Mouse (Mus musculus): ENCODE data around the gene Map3k21. TPM values are rescaled to one million over a fixed set of nuclear protein-coding genes. Genes with fewer than 3 reads are reported as not detected.

Gene Map3k21
- polyA plus RNA-seq, 1 experiment from 2014 or later, result 0.27 TPM

DNA sequence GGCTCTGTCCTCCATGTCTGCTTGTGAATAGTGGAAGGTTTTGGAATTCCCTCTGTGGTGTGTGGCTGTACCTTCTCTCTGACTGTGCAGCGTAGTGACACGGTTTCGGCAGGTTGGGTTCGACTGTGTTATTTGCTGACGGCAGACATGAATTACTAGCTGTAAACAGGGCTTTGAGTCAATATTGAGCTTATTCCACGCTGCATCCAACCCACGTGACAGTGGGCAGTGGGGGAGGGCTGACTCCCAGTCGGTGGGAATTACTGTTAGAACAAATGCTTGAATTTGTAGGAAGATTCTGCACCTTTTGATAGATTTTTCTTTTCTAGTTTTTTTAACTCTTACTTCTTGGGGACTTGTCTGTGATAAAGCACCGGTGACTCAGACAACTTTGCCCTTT, 4.1 kb downstream of the Map3k21 start:
- H3K27me3 ChIP-seq, result peaks cover 46% of the 10 kb centered on the region
- ATAC-seq (ENCODE audit: insufficient number of reproducible peaks, low FRiP score, low TSS enrichment, low read depth), result no peak
- peaks cover 19% of the 10 kb centered on the region for H3K4me1 ChIP-seq
- no peak overlapping the region for H3K4me2 ChIP-seq (replicated peaks)
- no peak overlapping the region for H3K27ac ChIP-seq (replicated peaks)
- H3K4me3 ChIP-seq (replicated peaks), result no peak overlapping the region
- no peak overlapping the region for H3K9ac ChIP-seq
- H3K36me3 ChIP-seq, result no peaks in the 10 kb centered on the region
- 79% methylated on average over 9 of the region's 9 CpGs for WGBS
- no peaks in the 10 kb centered on the region for H3K9me3 ChIP-seq (replicated peaks)

DNA sequence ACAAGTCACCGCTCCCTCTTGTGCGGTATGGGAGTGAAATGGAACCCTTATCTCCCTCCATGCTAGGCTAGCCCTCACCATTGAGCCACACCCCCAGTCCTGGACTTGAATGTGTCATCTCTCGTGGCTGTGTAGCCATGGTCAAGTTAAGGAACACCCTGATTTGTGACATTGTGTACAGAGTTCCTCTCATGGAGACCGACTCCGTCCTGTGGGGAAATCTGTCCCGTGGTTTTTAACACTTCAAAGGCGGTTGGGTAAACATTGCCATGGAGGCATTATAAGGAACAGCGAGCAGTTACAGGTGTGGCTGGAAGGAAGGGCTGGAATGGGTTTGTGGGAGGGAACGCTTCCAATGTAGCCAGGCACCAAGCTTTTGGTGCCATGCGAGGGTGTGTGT, 6.8 kb downstream of the Map3k21 start:
- H3K4me2 ChIP-seq (replicated peaks), result no peak overlapping the region
- no peak overlapping the region for H3K27ac ChIP-seq (replicated peaks)
- H3K27me3 ChIP-seq, result peaks cover 20% of the 10 kb centered on the region
- no peaks in the 10 kb centered on the region for H3K9me3 ChIP-seq (replicated peaks)
- H3K4me1 ChIP-seq, result peaks cover 6% of the 10 kb centered on the region; the same call in 1 of the 2 replicates
- no peaks in the 10 kb centered on the region for H3K36me3 ChIP-seq
- WGBS, result 64% methylated on average over 10 of the region's 10 CpGs
- H3K4me3 ChIP-seq (replicated peaks), result no peak overlapping the region
- H3K9ac ChIP-seq, result no peak overlapping the region
- ATAC-seq (ENCODE audit: insufficient number of reproducible peaks, low FRiP score, low TSS enrichment, low read depth), result no peak

DNA sequence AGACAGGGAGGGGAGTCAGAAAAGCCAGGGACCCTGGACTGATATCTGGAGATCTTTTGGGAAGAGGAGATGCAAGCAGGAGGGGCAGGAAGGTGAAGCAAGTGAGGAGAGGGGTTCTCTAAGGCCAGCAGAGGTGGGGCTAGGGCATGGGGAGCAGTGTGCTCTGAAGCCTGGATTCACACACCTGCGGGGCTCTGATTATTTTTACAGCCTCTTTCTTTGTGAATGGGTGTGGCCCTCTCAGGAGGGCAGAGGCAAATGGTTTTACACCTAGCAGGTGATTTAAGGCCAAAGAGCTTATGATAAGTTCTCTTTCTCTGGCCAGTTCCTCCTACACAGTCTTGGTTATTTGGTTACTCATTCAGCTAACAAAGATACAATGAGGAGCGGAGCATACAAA, 8.5 kb downstream of the Map3k21 start:
- Histone ChIP-seq H3K4me2 (replicated peaks) (no peak overlapping the region), H3K27me3 (peaks cover 4% of the 10 kb centered on the region), H3K27ac (replicated peaks) (no peak overlapping the region), H3K36me3 (no peaks in the 10 kb centered on the region), H3K9ac (no peak overlapping the region), H3K9me3 (replicated peaks) (no peaks in the 10 kb centered on the region), H3K4me1 (peaks cover 6% of the 10 kb centered on the region; the same call in 1 of the 2 replicates), H3K4me3 (replicated peaks) (no peak overlapping the region)
- WGBS, result 90% methylated on average over 2 of the region's 2 CpGs
- no peak for ATAC-seq (ENCODE audit: insufficient number of reproducible peaks, low FRiP score, low TSS enrichment, low read depth)

DNA sequence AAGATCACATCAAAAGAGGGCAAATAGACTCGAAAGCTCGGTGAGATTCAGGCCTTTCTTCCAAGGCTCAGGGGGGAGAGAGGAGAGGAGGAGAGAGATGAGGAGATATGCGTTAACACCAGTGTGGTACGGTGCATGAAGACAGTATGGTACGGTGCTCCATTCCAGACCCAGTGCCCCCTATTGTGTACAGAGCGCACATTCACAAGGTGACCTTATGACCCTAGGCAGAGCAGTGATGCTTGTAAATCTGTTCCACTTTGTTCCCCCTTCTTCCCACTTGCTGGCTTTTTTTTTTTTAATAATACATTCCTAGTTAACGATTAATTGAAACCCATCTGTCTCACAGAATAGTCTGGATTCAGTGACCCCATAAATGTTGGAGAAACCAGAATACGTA, 9.3 kb downstream of the Map3k21 start:
- H3K27ac ChIP-seq (replicated peaks), result no peak overlapping the region
- no peak overlapping the region for H3K4me3 ChIP-seq (replicated peaks)
- peaks cover 6% of the 10 kb centered on the region; the same call in 1 of the 2 replicates for H3K4me1 ChIP-seq

DNA sequence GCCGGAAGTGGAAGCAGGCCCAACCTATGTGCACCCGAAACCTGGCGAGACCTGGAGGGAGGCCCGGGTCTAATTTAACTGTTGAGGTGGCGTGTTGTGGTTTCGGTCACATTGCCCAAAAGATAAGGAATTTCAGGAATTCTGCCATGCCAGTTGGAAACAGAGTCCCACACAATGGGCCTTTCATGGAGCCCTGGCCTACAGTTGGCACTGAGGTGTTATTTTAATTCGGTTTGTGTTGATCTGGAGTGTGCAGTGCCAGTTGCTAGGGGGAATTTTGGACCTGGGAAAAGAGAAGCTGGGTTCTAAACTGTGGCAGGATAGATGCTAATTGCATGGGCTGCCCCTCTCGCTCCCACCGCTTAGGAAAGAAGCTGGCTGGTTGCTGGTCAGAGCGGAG, 10.0 kb downstream of the Map3k21 start:
- Histone ChIP-seq H3K4me3 (replicated peaks) (no peak overlapping the region), H3K4me1 (peaks cover 6% of the 10 kb centered on the region; the same call in 1 of the 2 replicates), H3K27me3 (peaks cover 4% of the 10 kb centered on the region), H3K27ac (replicated peaks) (no peak overlapping the region), H3K9ac (no peak overlapping the region), H3K9me3 (replicated peaks) (no peaks in the 10 kb centered on the region), H3K36me3 (no peaks in the 10 kb centered on the region), H3K4me2 (replicated peaks) (no peak overlapping the region)
- WGBS, result 65% methylated on average over 10 of the region's 10 CpGs
- no peak for ATAC-seq (ENCODE audit: insufficient number of reproducible peaks, low FRiP score, low TSS enrichment, low read depth)

More for the DNA sequence above, 9.3 kb downstream of the Map3k21 start:
- Histone ChIP-seq H3K9me3 (replicated peaks) (no peaks in the 10 kb centered on the region), H3K36me3 (no peaks in the 10 kb centered on the region), H3K4me2 (replicated peaks) (no peak overlapping the region), H3K9ac (no peak overlapping the region), H3K27me3 (peaks cover 4% of the 10 kb centered on the region)
- ATAC-seq (ENCODE audit: insufficient number of reproducible peaks, low FRiP score, low TSS enrichment, low read depth), result no peak
- WGBS, result 63% methylated on average over 8 of the region's 8 CpGs

DNA sequence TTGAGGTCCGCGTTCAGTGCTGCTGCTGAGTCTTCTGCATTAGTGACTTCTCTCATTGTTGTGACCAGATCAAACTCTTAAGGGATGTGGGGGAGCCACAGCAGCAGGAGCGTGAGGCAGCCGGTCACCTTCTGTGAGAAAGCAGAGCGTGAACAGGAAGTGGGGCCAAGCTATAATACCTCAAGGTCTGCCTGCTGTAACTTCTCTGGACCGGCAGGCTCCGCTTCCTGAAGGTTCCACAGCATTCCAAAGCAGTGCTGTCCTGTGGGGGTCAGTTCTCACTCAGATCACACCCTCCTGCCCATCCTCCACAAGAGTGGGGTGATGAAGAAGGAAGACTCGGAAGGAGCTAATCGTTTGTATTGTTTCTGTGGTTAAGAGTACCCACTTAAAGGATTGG, 10.5 kb downstream of the Map3k21 start:
- no peak for ATAC-seq (ENCODE audit: insufficient number of reproducible peaks, low FRiP score, low TSS enrichment, low read depth)
- Histone ChIP-seq H3K9ac (no peak overlapping the region), H3K4me1 (peaks cover 6% of the 10 kb centered on the region; the same call in 1 of the 2 replicates), H3K36me3 (no peaks in the 10 kb centered on the region), H3K27me3 (peaks cover 4% of the 10 kb centered on the region; the same call in 1 of the 2 replicates), H3K27ac (replicated peaks) (no peak overlapping the region), H3K4me3 (replicated peaks) (no peak overlapping the region), H3K9me3 (replicated peaks) (no peaks in the 10 kb centered on the region), H3K4me2 (replicated peaks) (no peak overlapping the region)
- WGBS, result 66% methylated on average over 9 of the region's 9 CpGs

DNA sequence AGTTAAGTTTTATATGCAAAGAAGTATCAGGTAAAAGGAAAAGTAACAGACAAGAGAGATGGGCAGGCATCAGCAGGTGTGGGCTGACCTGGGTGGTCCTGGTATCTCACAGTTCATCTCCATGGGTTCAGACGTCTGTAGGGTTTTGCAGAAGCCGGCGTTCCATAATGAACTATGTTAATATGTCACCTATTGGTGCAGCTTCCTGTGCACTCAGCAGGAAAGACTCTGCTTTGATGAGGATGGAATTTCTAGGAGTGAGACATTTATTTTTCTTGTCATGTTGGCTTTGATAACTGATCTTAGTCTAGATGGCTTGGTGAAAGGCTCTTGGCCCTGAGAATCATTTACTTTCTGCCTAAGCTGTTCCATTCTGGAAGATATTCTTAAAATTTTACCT, 12.1 kb downstream of the Map3k21 start:
- WGBS, result 64% methylated on average over 3 of the region's 3 CpGs

DNA sequence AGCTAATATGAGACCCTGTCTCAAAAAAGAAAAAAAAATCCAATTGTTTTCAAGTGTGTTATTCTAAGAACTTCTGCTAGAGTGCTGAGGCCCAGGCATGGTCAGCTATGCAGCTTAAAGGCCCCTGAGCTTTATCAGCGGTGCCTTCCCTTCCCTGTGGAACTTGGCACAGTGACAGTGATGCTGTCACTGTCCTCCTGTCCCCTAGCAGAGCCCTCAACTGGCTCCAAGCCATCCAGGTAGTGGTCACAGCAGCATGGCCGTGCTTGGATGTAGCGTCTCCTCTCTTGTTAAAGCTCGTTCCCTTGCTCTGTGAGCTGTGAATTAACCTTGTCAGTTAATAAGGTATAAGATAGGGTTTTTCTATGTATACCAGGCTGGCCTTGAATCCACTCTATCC, 16.4 kb downstream of the Map3k21 start:
- no peak overlapping the region for H3K4me3 ChIP-seq (replicated peaks)
- no peaks in the 10 kb centered on the region for H3K9me3 ChIP-seq (replicated peaks)
- no peaks in the 10 kb centered on the region for H3K4me1 ChIP-seq
- no peaks in the 10 kb centered on the region for H3K27me3 ChIP-seq
- ATAC-seq (ENCODE audit: insufficient number of reproducible peaks, low FRiP score, low TSS enrichment, low read depth), result no peak
- no peaks in the 10 kb centered on the region for H3K36me3 ChIP-seq
- no peak overlapping the region for H3K27ac ChIP-seq (replicated peaks)
- H3K4me2 ChIP-seq (replicated peaks), result no peak overlapping the region
- 79% methylated on average over 4 of the region's 4 CpGs for WGBS
- H3K9ac ChIP-seq, result no peak overlapping the region

More for the DNA sequence above, 12.1 kb downstream of the Map3k21 start:
- ATAC-seq (ENCODE audit: insufficient number of reproducible peaks, low FRiP score, low TSS enrichment, low read depth), result no peak
- Histone ChIP-seq H3K4me1 (peaks cover 6% of the 10 kb centered on the region; the same call in 1 of the 2 replicates), H3K9me3 (replicated peaks) (no peaks in the 10 kb centered on the region), H3K4me3 (replicated peaks) (no peak overlapping the region), H3K9ac (no peak overlapping the region), H3K27ac (replicated peaks) (no peak overlapping the region), H3K27me3 (no peaks in the 10 kb centered on the region), H3K4me2 (replicated peaks) (no peak overlapping the region), H3K36me3 (no peaks in the 10 kb centered on the region)

DNA sequence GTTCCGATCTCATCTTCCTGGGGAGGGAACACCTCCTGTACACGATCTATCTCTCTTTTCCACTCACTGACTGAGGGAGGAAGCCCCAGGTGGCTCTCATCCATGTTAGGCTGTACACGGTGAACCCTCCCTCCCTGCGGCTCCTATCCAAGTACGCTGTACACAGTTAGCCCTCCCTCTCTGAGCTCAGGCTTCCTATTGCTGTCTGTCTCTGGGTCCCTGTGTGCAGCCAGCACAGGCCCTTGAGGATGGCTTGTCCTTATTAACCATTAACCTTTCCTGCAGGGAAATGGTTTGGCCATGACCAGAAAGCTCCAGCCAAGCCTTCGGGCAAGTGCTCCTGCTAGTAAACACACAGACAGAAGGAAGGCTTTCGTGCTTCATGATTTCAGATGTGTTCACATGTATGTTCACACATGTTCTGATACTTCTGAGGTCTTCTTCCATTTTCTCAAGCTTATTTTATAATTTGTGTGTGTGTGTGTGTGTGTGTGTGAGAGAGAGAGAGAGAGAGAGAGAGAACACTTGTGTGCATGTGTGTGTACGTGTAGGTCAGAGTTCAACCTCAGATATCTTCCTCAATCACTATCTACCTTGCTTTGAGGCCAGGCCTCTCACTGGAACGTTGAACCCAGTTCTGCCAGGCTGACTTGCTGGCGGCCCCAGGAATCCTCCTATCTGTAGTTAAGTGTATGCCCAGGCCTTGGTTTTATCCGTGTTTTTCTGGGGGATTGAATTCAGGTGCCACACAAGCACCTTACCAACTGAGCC, 20.2 kb downstream of the Map3k21 start:
- H3K4me3 ChIP-seq (replicated peaks), result no peak overlapping the region
- WGBS, result 79% methylated on average over 11 of the region's 11 CpGs
- no peak overlapping the region for H3K9ac ChIP-seq
- no peak overlapping the region for H3K27ac ChIP-seq (replicated peaks)
- H3K36me3 ChIP-seq, result no peaks in the 10 kb centered on the region
- no peaks in the 10 kb centered on the region for H3K4me1 ChIP-seq
- ATAC-seq (ENCODE audit: insufficient number of reproducible peaks, low FRiP score, low TSS enrichment, low read depth), result no peak
- no peak overlapping the region for H3K4me2 ChIP-seq (replicated peaks)
- H3K9me3 ChIP-seq (replicated peaks), result no peaks in the 10 kb centered on the region
- H3K27me3 ChIP-seq, result no peaks in the 10 kb centered on the region

DNA sequence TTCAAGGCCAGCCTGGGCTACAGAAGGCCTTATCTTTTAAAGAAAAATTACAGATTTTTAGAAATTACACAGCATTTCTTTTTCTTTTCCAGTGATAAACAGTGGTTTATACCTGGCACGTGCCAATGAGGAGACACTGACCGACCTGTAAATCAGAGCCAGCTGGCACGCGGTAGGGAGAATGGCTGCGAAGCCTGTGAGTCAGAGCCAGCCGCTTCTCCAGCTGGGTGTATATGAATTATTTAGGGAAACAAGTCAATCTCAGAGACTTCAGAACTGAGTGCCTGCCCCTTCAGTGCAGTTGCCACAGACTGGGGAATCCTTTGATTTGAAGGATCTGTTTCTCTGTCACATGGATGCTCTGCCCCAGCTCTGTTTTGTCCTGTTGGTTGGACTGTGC, 21.6 kb downstream of the Map3k21 start:
- ATAC-seq (ENCODE audit: insufficient number of reproducible peaks, low FRiP score, low TSS enrichment, low read depth), result no peak
- H3K27me3 ChIP-seq, result no peaks in the 10 kb centered on the region
- H3K4me2 ChIP-seq (replicated peaks), result no peak overlapping the region
- H3K9me3 ChIP-seq (replicated peaks), result no peaks in the 10 kb centered on the region
- no peaks in the 10 kb centered on the region for H3K36me3 ChIP-seq
- WGBS, result 92% methylated on average over 6 of the region's 6 CpGs
- H3K9ac ChIP-seq, result no peak overlapping the region
- no peaks in the 10 kb centered on the region for H3K4me1 ChIP-seq
- no peak overlapping the region for H3K27ac ChIP-seq (replicated peaks)
- no peak overlapping the region for H3K4me3 ChIP-seq (replicated peaks)

DNA sequence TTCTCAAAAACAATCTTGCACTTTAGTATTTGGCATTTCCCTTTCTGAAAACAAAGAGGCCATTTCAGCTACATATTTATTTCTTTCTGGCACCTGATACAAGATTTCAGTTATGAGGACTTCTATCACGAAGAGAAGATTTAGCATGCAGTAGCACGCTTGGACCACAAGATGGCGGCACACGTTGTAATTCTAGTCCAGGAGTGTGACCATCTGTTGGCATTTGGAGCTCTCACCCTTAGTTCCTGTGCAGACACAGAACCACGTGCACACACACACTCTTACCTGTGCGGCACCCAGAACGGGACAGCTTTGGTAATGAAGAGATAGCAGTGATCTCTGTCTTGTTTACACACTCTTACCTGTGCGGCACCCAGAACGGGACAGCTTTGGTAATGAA, 25.4 kb downstream of the Map3k21 start:
- ATAC-seq (ENCODE audit: insufficient number of reproducible peaks, low FRiP score, low TSS enrichment, low read depth), result no peak
- Histone ChIP-seq H3K9me3 (replicated peaks) (no peaks in the 10 kb centered on the region), H3K4me1 (no peaks in the 10 kb centered on the region), H3K4me3 (replicated peaks) (no peak overlapping the region), H3K4me2 (replicated peaks) (no peak overlapping the region), H3K27ac (replicated peaks) (no peak overlapping the region), H3K9ac (no peak overlapping the region), H3K36me3 (no peaks in the 10 kb centered on the region), H3K27me3 (no peaks in the 10 kb centered on the region)
- 48% methylated on average over 9 of the region's 9 CpGs for WGBS

DNA sequence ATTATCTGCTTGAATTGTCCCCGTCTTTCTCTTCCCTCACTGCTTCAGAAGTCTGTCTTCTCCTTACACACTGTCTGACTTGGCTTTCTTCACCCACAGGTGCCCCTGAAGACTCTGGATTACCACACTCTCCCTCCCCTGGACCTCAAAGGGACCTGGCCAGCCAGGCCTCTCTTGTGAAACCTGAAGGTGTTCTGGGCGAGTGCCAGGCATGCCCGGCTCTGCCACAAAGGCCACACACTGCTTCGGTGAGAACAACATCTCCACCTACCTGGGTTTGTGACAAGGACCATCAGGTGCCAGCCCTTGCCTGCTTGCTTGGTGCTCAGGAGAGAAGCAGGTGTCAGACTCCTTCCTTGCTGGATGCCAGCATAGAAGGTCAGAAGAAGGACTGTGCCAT, 34.3 kb downstream of the Map3k21 start:
- 74% methylated on average over 4 of the region's 4 CpGs for WGBS
- no peak overlapping the region for H3K4me3 ChIP-seq (replicated peaks)
- H3K9ac ChIP-seq, result no peak overlapping the region
- H3K36me3 ChIP-seq, result no peaks in the 10 kb centered on the region
- H3K4me2 ChIP-seq (replicated peaks), result no peak overlapping the region
- H3K27ac ChIP-seq (replicated peaks), result no peak overlapping the region
- H3K9me3 ChIP-seq (replicated peaks), result no peaks in the 10 kb centered on the region; the same call in 1 of the 2 replicates
- no peaks in the 10 kb centered on the region for H3K4me1 ChIP-seq
- no peaks in the 10 kb centered on the region; the same call in 1 of the 2 replicates for H3K27me3 ChIP-seq
- ATAC-seq (ENCODE audit: insufficient number of reproducible peaks, low FRiP score, low TSS enrichment, low read depth), result no peak

All from embryonic facial prominence, embryonic 15.5 days (tissue).